Mouse (Mus musculus) embryonic fibroblast, embryonic 13.5 days (primary cell): ENCODE data around the gene Gm49354.

ENCODE experiments used
- CTCF ChIP-seq: IDR thresholded peaks from 2 replicates; pipeline ENCODE4 v1.5.1; 2011; ENCODE audit warnings: mild to moderate bottlenecking, control low read depth, low read length, moderate library complexity, borderline replicate concordance; ENCODE audit not compliant: insufficient read depth
- POLR2A ChIP-seq: IDR thresholded peaks from 2 replicates; pipeline ENCODE4 v1.6.1; 2011; ENCODE audit warnings: low read depth, mild to moderate bottlenecking, control low read depth, low read length, moderate library complexity

DNA sequence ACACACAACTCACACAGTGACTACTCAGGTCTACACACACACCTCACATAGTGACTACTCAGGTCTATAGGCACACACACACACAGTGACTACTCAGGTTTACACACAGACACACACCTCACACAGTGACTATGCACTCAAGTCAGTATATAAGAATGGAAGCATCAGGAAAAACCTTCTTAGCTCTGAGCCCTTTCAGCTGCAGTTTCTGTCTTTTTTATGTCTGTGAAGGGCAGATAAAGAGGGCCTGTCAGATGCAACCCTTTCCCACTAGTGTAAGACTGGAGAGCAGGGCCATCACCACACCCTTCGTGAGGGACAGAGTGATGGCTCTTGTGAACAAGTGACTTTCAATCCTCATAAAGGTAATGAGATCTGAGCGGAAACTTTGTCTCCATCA, 43.6 kb downstream of the Gm49354 start:
- TF ChIP-seq CTCF (no peak), POLR2A (no peak)
